In the genomic region with DNA sequence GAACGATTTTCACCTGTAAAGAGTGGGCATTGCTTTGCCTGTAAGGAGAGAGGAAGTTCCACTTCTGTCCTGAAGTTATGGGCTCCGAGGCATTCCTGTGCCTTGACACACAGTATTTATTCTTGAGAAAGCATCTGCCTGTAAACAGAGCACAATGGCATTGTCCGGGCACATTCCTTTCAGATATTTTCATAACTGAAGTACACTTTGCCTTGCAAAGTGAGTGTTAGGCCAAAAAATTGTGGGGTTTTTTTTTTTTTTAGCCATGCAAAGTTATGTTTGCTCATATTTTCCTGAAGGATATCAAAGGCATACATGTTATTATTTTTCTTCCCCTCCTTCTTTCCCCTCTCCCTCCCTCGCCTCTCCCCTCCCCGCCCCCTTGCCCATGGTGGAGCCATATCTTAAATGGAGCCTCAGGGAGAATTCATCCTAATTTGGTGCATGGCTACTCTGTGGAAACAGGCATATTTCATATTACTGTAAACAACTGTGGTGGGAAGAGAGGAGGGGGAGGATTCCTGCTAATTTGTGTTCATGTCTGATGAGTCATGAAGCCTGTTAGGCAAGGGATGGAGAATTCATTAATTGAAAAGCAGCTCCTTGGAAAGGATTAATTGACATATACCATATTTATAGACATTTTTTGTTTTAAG, we compare ENCODE assay signal across 11 mouse cellular contexts. TPM values are rescaled to one million over a fixed set of nuclear protein-coding genes. Genes with fewer than 3 reads are reported as not detected.
A peak's percentile ranks its signal among the peaks of the same experiment; 100 is the strongest.
DNase-seq lines count a peak whose midpoint lies in the region; ATAC-seq and TF ChIP-seq lines count a peak whose summit lies in the region.
"Had no signal": no experiment of that assay in that cellular context is flagged by ENCODE, and none has a peak within 500 bp of the region (broad histone marks: within the 10 kb centered on the region; RNA-seq: fewer than 3 reads in every experiment).

No protein-coding gene starts in this region.

- H3K9me3 ChIP-seq in heart, embryonic 16.5 days (replicated peaks; ENCODE audit: control insufficient read depth, low read length), result no peaks in the 10 kb centered on the region
- no peaks in the 10 kb centered on the region for H3K9me3 ChIP-seq in G1E (replicated peaks)
- no peaks in the 10 kb centered on the region for H3K9me3 ChIP-seq in lung, postnatal 0 days (ENCODE audit: low read length)
- H3K9me3 ChIP-seq in midbrain, embryonic 13.5 days, result no peaks in the 10 kb centered on the region
- H3K9me3 ChIP-seq: hindbrain, embryonic 13.5 days had no signal

- H3K27ac ChIP-seq in heart, embryonic 16.5 days (ENCODE audit: low read length), result peak overlapping the region; percentile 42; the same call in 1 of the 2 replicates
- H3K27ac ChIP-seq in brown adipose tissue, adult 24 weeks (replicated peaks; ENCODE audit: low read depth, low read length), result peak overlapping the region; percentile 57
- peak overlapping the region; percentile 68 for H3K27ac ChIP-seq in lung, postnatal 0 days (ENCODE audit: low read length)
- no peak overlapping the region for H3K27ac ChIP-seq in midbrain, embryonic 13.5 days
- H3K27ac ChIP-seq: hindbrain, embryonic 13.5 days had no signal

- no peak for ATAC-seq in heart, embryonic 16.5 days (replicated peaks; ENCODE audit: extremely low read depth, insufficient read depth, low FRiP score)
- no peak for ATAC-seq in G1E (ENCODE audit: extremely low read depth, insufficient number of reproducible peaks, low FRiP score, poor library complexity, severe bottlenecking)
- ATAC-seq in lung, postnatal 0 days, result no peak
- no peak for ATAC-seq in midbrain, embryonic 13.5 days

- peaks cover 44% of the 10 kb centered on the region for H3K4me1 ChIP-seq in heart, embryonic 16.5 days (ENCODE audit: control insufficient read depth, insufficient read depth, low read length)
- H3K4me1 ChIP-seq in G1E (ENCODE audit: insufficient read depth, low read depth, low read length), result peaks cover 58% of the 10 kb centered on the region
- H3K4me1 ChIP-seq in brown adipose tissue, adult 24 weeks (ENCODE audit: control insufficient read depth, insufficient read depth, insufficient read length, low read length), result peaks cover 20% of the 10 kb centered on the region
- H3K4me1 ChIP-seq in lung, postnatal 0 days (ENCODE audit: insufficient read depth, low read depth, low read length), result peaks cover 34% of the 10 kb centered on the region; the same call in 1 of the 2 replicates
- H3K4me1 ChIP-seq in midbrain, embryonic 13.5 days (replicated peaks), result peaks cover 28% of the 10 kb centered on the region

- no peak overlapping the region for H3K9ac ChIP-seq in heart, embryonic 16.5 days (ENCODE audit: low read length)
- no peak overlapping the region for H3K9ac ChIP-seq in lung, postnatal 0 days (replicated peaks; ENCODE audit: low read depth)
- no peak overlapping the region for H3K9ac ChIP-seq in midbrain, embryonic 13.5 days (replicated peaks)
- H3K9ac ChIP-seq: hindbrain, embryonic 13.5 days had no signal

- no peaks in the 10 kb centered on the region for H3K27me3 ChIP-seq in heart, embryonic 16.5 days (ENCODE audit: control insufficient read depth, insufficient read depth, low read length)
- no peaks in the 10 kb centered on the region for H3K27me3 ChIP-seq in G1E (ENCODE audit: insufficient read depth, low read length)
- no peaks in the 10 kb centered on the region for H3K27me3 ChIP-seq in lung, postnatal 0 days (replicated peaks; ENCODE audit: insufficient read depth, low read length)
- no peaks in the 10 kb centered on the region for H3K27me3 ChIP-seq in midbrain, embryonic 13.5 days
- H3K27me3 ChIP-seq: hindbrain, embryonic 13.5 days had no signal

- H3K36me3 ChIP-seq in heart, embryonic 16.5 days (ENCODE audit: control insufficient read depth, insufficient read depth), result no peaks in the 10 kb centered on the region
- peaks cover 35% of the 10 kb centered on the region for H3K36me3 ChIP-seq in G1E (replicated peaks)
- no peaks in the 10 kb centered on the region for H3K36me3 ChIP-seq in lung, postnatal 0 days (ENCODE audit: insufficient read depth, low read length)
- no peaks in the 10 kb centered on the region for H3K36me3 ChIP-seq in midbrain, embryonic 13.5 days
- H3K36me3 ChIP-seq: hindbrain, embryonic 13.5 days had no signal

- H3K4me3 ChIP-seq in heart, embryonic 16.5 days (ENCODE audit: low read length), result no peak overlapping the region; the same call in 1 of the 2 replicates
- peak overlapping the region; percentile 54; the same call in 1 of the 2 replicates for H3K4me3 ChIP-seq in G1E (ENCODE audit: low read depth, low read length)
- 0 out of 2 replicates have a peak overlapping the region, but pooled peaks have one; percentile 7 for H3K4me3 ChIP-seq in brown adipose tissue, adult 24 weeks (ENCODE audit: insufficient read depth, low read depth, low read length)
- H3K4me3 ChIP-seq in lung, postnatal 0 days (ENCODE audit: low read depth, low read length), result peak overlapping the region; percentile 16; the same call in 1 of the 2 replicates
- H3K4me3 ChIP-seq in midbrain, embryonic 13.5 days (replicated peaks), result no peak overlapping the region
- H3K4me3 ChIP-seq: hindbrain, embryonic 13.5 days had no signal

- no peak for TF ChIP-seq CTCF in G1E (IDR thresholded peaks at IDR 0.05; ENCODE audit: low read depth, low read length)
- TF ChIP-seq CTCF in lung, postnatal 0 days (IDR thresholded peaks at IDR 0.05), result no peak

- DNase-seq in heart, adult 18-20 months, result no peak
- no peak for DNase-seq in G1E (ENCODE audit: low spot score)
- DNase-seq in lung, postnatal 0 days (ENCODE audit: low spot score), result peak; percentile 82
- no peak for DNase-seq in urinary bladder, postnatal 4 days (ENCODE audit: low spot score in 2 of 2)
- DNase-seq in testis, postnatal 14 days (ENCODE audit: low spot score), result no peak
- DNase-seq: adrenal gland, adult 8-10 months; cerebellum, adult 18-20 months had no signal

- H3K4me2 ChIP-seq in heart, embryonic 16.5 days (ENCODE audit: low read depth, low read length), result peak overlapping the region; percentile 40; the same call in 1 of the 2 replicates
- H3K4me2 ChIP-seq in lung, postnatal 0 days (replicated peaks; ENCODE audit: low read depth, low read length), result peak overlapping the region; percentile 75
- H3K4me2 ChIP-seq in midbrain, embryonic 13.5 days (replicated peaks), result no peak overlapping the region
- H3K4me2 ChIP-seq: hindbrain, embryonic 13.5 days had no signal

- 45% methylated on average over 5 of the region's 5 CpGs for WGBS in heart, embryonic 16.5 days
- 17% methylated on average over 5 of the region's 5 CpGs for WGBS in lung, postnatal 0 days
- WGBS in midbrain, embryonic 13.5 days, result 72% methylated on average over 5 of the region's 5 CpGs

- peak; percentile 78 for TF ChIP-seq EP300 in lung, postnatal 0 days (IDR thresholded peaks at IDR 0.05)

RNA-seq across cellular contexts. Expression of gene Mbnl1, which starts 32.3 kb away (rescaled TPM):
- 86.0 and 92.8 TPM in 2 replicates for polyA plus RNA-seq in heart, embryonic 16.5 days (2015; fragmentation: Nextera tagmentation; extraction: Ambion mirVana)
- total RNA-seq in heart, adult 18-20 months (2021), result 100 to 1,000 TPM; 196 to 231 TPM
- total RNA-seq in G1E (2014; fragmentation: Nextera tagmentation) (879 and 928 TPM in 2 replicates), G1E (2017) (680 and 689 TPM in 2 replicates)
- polyA plus RNA-seq in G1E (2012), result 115 and 131 TPM in 2 replicates
- 127 and 136 TPM in 2 replicates for polyA plus RNA-seq in brown adipose tissue, adult 24 weeks (2012; ENCODE audit: insufficient read depth, insufficient read length, missing spikeins)
- 115 and 127 TPM in 2 replicates for polyA plus RNA-seq in lung, postnatal 0 days (2015; fragmentation: Nextera tagmentation; extraction: Ambion mirVana)
- polyA plus RNA-seq in midbrain, embryonic 13.5 days (2015; fragmentation: Nextera tagmentation; extraction: Ambion mirVana), result 35.5 and 36.2 TPM in 2 replicates

Comparison
In these comparisons a context has a peak if more than half of its experiments do, and no peak if none do; other contexts are left out.
1. H3K4me3 ChIP-seq: peak in G1E (single experiment), brown adipose tissue, adult 24 weeks (single experiment) and lung, postnatal 0 days (single experiment); none in heart, embryonic 16.5 days (single experiment) and midbrain, embryonic 13.5 days (single experiment).